17 mouse cellular contexts compared by ENCODE assay signal in genomic region chr8:10557961-10558360, GRCm38 (mm10).
A peak's percentile ranks its signal among the peaks of the same experiment; 100 is the strongest.
DNase-seq lines count a peak whose midpoint lies in the region.
"Had no signal": no experiment of that assay in that cellular context is flagged by ENCODE, and none has a peak within 500 bp of the region (broad histone marks: within the 10 kb centered on the region; RNA-seq: fewer than 3 reads in every experiment).

No protein-coding gene starts in this region.

- intact Hi-C loops in gastrocnemius, postnatal 14 days (cut with DNase I; ENCODE audit: low total_unique reads), result no loop called here

- DNase-seq in cerebellum, postnatal 10 days, result peak; percentile 57 to 69
- DNase-seq in cerebellum, adult 18-20 months, result no peak
- peak; percentile 46 to 63 for DNase-seq in cerebellum, postnatal 14 days
- no peak for DNase-seq in cerebellum, adult 9-10 months
- DNase-seq in cerebellum, postnatal 25 days, result peak; percentile 24 to 52
- DNase-seq in cerebellum, postnatal 4 days (ENCODE audit: low spot score in 2 of 2), result no peak
- peak; percentile 8 for DNase-seq in A20 (ENCODE audit: low read depth, low spot score)
- no peak for DNase-seq in gastrocnemius, postnatal 14 days
- DNase-seq: adrenal gland, adult 2 months; adrenal gland, adult 8-10 months; adrenal gland, postnatal 10 days; adrenal gland, postnatal 14 days; adrenal gland, postnatal 25 days; adrenal gland, postnatal 36 days; B cell, adult 2 months; cerebellum, adult 11 months; cerebellum, adult 11-12 months had no signal

Comparison
In these comparisons a context has a peak if more than half of its experiments do, and no peak if none do; other contexts are left out.
1. DNase-seq: peak in cerebellum, postnatal 10 days (2 of 2), cerebellum, postnatal 14 days (2 of 2), cerebellum, postnatal 25 days (2 of 2) and A20 (single experiment); none in cerebellum, adult 18-20 months (0 of 2), cerebellum, adult 9-10 months (single experiment), cerebellum, postnatal 4 days (0 of 2) and gastrocnemius, postnatal 14 days (single experiment).